Mouse (Mus musculus) cortical plate, adult 2 months (tissue): ENCODE measurements at regions not wholly inside any gene's neighbourhood (a gene's known extent, or its start where the extent isn't known, plus 50 kb on each side); places are given as distances from the start of the nearest gene placed in this dataset.

Source experiments
- H3K27ac ChIP-seq: fragments of 200-500 bp; 2 replicates; pipeline ENCODE4 v1.5.1; 2012; ENCODE audit warnings: low read length, control low read depth, inconsistent platforms; ENCODE audit not compliant: insufficient read depth
- H3K4me1 ChIP-seq: fragments of 200-500 bp; 2 replicates; pipeline ENCODE4 v1.6.1; 2011; ENCODE audit warnings: low read length; ENCODE audit not compliant: control insufficient read depth, insufficient read depth
- H3K4me3 ChIP-seq: fragments of 200-500 bp; 2 replicates; pipeline ENCODE4 v1.5.1; 2011; ENCODE audit warnings: mild to moderate bottlenecking, low read length, control low read depth; ENCODE audit not compliant: insufficient read depth
- CTCF ChIP-seq: fragments of 200-500 bp; IDR thresholded peaks from 2 replicates; pipeline ENCODE4 v1.5.1; 2011; ENCODE audit warnings: mild to moderate bottlenecking, control low read depth, low read length; ENCODE audit not compliant: insufficient read depth; ENCODE audit errors: extremely low read depth
- POLR2A ChIP-seq: fragments of 200-500 bp; IDR thresholded peaks from 2 replicates; pipeline ENCODE4 v1.6.1; 2011; ENCODE audit warnings: mild to moderate bottlenecking, low read length, control low read depth; ENCODE audit not compliant: insufficient read depth; ENCODE audit errors: extremely low read depth

- Histone ChIP-seq H3K4me3 (no peak overlapping the region), H3K4me1 (no peaks in the 10 kb centered on the region), H3K27ac (no peak overlapping the region)
- TF ChIP-seq CTCF, result no peak
- TF ChIP-seq POLR2A, result no peak
Measured at GRCm38 (mm10) chr4:153236680-153237079, 245.9 kb downstream of the Ajap1 start.

DNA sequence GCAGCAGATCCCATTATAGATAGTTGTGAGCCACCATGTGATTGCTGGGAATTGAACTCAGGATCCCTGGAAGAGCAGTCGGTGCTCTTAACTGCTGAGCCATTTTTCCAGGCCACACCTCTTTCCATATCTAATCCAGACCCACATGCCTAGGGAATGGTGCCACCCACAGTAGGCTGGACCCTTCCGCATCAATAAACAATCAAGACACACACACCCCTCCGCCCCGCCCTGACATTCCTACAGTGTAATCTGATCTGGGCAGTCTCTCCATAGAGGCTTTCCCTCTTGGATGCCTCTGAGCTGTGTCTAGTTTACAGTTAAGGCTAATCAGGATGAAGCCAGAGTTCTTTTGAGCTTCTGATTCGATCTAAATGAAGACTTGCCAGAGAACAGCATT is 248.8 kb downstream of the Ajap1 start:
- Histone ChIP-seq H3K27ac (no peak overlapping the region), H3K4me1 (no peaks in the 10 kb centered on the region), H3K4me3 (no peak overlapping the region)
- TF ChIP-seq POLR2A (no peak), CTCF (no peak)

GRCm38 (mm10) chr4:153229221-153229620 is 253.4 kb downstream of the Ajap1 start:
- Histone ChIP-seq H3K4me1 (no peaks in the 10 kb centered on the region), H3K4me3 (no peak overlapping the region), H3K27ac (no peak overlapping the region)
- TF ChIP-seq POLR2A (no peak), CTCF (no peak)

DNA sequence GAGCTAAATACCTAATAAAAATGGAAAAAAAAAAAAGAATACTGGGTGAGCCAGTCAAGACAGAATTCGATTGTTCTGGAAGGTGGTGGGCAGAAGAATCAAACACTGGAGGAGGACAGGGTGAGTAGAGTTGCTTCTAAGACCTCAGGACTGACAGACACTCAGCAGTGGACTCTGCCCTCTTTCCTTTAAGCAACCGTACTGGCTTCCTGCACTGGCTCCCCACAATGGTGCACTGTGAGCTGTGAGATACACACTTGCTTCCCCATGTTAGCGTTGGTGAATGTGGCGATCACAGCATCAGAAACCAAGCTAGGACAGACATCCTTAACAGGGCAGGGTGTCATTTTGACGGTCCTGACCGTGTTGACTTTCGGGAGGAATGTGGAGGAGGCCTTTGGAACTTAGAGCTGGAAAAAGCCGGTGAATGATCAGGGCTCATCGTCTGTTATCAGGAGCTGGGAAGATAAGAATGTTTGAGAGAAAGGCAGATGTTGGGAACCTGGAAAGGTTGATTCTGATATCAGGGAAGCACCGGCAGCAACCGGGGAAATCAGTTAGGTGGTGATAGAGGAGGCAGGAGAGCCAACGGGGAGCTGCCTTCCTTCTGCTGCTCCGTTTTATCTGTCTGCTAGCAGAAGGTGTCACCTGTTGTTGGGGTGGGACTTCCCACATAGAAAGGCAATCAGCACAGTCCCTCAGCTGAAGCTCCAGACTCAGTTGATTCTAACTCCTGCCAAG is 254.8 kb downstream of the Ajap1 start:
- H3K27ac ChIP-seq, result no peak overlapping the region
- no peak overlapping the region for H3K4me3 ChIP-seq
- TF ChIP-seq POLR2A, result no peak
- no peak for TF ChIP-seq CTCF
- no peaks in the 10 kb centered on the region for H3K4me1 ChIP-seq

- Histone ChIP-seq H3K4me1 (peaks cover 3% of the 10 kb centered on the region; the same call in 1 of the 2 replicates), H3K27ac (no peak overlapping the region), H3K4me3 (no peak overlapping the region)
- no peak for TF ChIP-seq POLR2A
Measured at GRCm38 (mm10) chr4:153224618-153225177, 257.9 kb downstream of the Ajap1 start.

DNA sequence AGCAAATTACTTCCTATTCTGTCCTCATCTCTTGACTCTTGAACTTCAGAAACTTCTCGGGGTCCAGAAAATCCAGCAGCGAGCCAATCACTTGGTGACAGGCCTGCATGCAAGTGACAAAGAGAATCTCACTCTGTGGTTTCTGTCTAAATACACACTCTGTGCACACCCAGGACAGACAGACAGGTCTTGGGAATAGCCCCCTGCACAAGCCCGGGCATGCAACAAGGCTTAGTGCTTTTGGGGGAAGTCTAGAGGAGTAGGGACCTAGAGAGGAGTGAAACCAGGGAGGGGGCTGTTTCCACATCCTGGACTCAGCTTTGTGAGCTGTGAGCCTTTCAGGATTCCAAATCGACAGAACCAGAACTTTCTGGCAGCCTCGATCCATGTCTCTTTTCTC is 259.6 kb downstream of the Ajap1 start:
- peaks cover 3% of the 10 kb centered on the region; the same call in 1 of the 2 replicates for H3K4me1 ChIP-seq
- no peak overlapping the region for H3K27ac ChIP-seq
- TF ChIP-seq POLR2A, result no peak
- TF ChIP-seq CTCF, result no peak
- no peak overlapping the region for H3K4me3 ChIP-seq

DNA sequence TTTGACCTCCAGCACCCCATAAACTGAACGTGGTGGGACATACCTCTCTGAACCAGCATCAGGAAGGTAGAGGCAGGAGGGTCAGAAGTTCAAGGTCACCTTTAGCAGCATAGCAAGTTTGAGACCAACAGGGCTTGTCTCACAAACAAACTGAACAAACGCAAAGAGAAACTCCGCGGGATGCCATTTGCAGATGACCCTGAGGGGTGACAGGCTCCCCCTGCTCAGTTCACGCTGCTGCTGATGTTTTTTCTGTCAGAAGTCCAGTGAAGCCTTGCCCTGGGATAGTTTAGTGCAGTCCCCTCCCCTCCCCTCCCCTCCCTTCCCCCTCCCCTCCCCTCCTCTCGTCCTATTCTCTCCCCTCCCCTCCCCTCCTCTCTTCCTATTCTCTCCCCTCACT is 262.1 kb downstream of the Ajap1 start:
- H3K4me3 ChIP-seq, result no peak overlapping the region
- no peak overlapping the region for H3K27ac ChIP-seq
- no peak for TF ChIP-seq CTCF
- TF ChIP-seq POLR2A, result no peak
- peaks cover 3% of the 10 kb centered on the region; the same call in 1 of the 2 replicates for H3K4me1 ChIP-seq

- TF ChIP-seq POLR2A (no peak), CTCF (no peak)
- Histone ChIP-seq H3K4me1 (peaks cover 3% of the 10 kb centered on the region; the same call in 1 of the 2 replicates), H3K4me3 (no peak overlapping the region), H3K27ac (no peak overlapping the region)
Measured at GRCm38 (mm10) chr4:153220074-153220473, 262.5 kb downstream of the Ajap1 start.

GRCm38 (mm10) chr4:153217541-153217980 is 265.1 kb downstream of the Ajap1 start:
- H3K27ac ChIP-seq, result peak overlapping the region; percentile 54; the same call in 1 of the 2 replicates
- no peak overlapping the region for H3K4me3 ChIP-seq
- TF ChIP-seq CTCF (no peak), POLR2A (no peak)
- H3K4me1 ChIP-seq, result peaks cover 3% of the 10 kb centered on the region; the same call in 1 of the 2 replicates

DNA sequence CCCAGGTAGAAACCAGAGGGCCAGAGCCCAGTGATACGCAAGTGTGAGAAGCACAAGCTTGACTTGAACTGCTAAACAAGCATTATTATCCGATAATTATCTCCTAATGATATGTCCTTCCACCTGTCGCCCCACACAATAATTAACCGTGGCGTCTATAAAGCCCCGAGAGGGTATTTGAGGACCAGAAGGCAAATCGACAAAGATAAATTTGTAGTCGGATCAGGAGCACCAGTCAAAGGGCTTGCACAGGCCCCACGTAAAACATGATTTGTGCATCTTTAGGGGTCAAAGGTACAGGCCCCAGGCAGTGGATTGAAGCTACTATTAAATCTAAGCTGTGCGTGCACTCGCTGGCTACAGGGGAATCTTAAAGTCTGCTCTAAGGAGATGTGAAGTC is 270.5 kb downstream of the Ajap1 start:
- Histone ChIP-seq H3K4me1 (peaks cover 6% of the 10 kb centered on the region), H3K27ac (no peak overlapping the region), H3K4me3 (no peak overlapping the region)
- TF ChIP-seq POLR2A, result no peak
- TF ChIP-seq CTCF, result no peak
